Mouse (Mus musculus) liver, embryonic 18 days (tissue): ENCODE results near the gene Csnk1d. TPM values are rescaled to one million over a fixed set of nuclear protein-coding genes. Genes with fewer than 3 reads are reported as not detected.

ENCODE experiments used
- polyA plus RNA-seq: library from polyadenylated mRNA; depleted of rRNA; stranded (reverse); fragments of >200 nt; gene quantifications from 2 replicates; pipeline ENCODE4 v1.2.3, GENCODE M21; 2012; rRNA removed

The Csnk1d gene
- polyA plus RNA-seq: 29.6 and 32.7 TPM in 2 replicates

GRCm38 (mm10) chr11:120990951-120991526 lies at the start of gene Csnk1d:
Csnk1d (minus strand) TSS chr11:120991330.

GRCm38 (mm10) chr11:121039302-121039701 lies 48.2 kb upstream of the Csnk1d start, which contains the start of gene Cd7:
Cd7 (minus strand) TSS chr11:121039418.

GRCm38 (mm10) chr11:120948328-120948727 lies 42.8 kb downstream of the Csnk1d start, which contains the start of gene Slc16a3:
Slc16a3 (plus strand) TSS chr11:120948480.

GRCm38 (mm10) chr11:120932564-120933398 lies 58.3 kb downstream of the Csnk1d start, which contains the start of gene Ccdc57:
Ccdc57 (minus strand) TSS chr11:120932872.

Other genes with a start within 250 kb of the Csnk1d start
- 1.1 TPM in 2 replicates for gene Hmga1b, start 228.5 kb downstream of the Csnk1d start, polyA plus RNA-seq
- 5.5 and 6.7 TPM in 2 replicates for gene Rfng, start 207.1 kb downstream of the Csnk1d start, polyA plus RNA-seq
- gene Gps1, start 207.1 kb downstream of the Csnk1d start, polyA plus RNA-seq: 49.2 and 50.9 TPM in 2 replicates
- 25.6 and 27.9 TPM in 2 replicates for gene Dus1l, start 194.9 kb downstream of the Csnk1d start, polyA plus RNA-seq
- gene Fasn, start 166.8 kb downstream of the Csnk1d start, polyA plus RNA-seq: 99.0 and 126 TPM in 2 replicates
- 1.3 and 1.6 TPM in 2 replicates for gene Ccdc57, start 58.5 kb downstream of the Csnk1d start, polyA plus RNA-seq
- 22.8 and 24.2 TPM in 2 replicates for gene Slc16a3, start 42.9 kb downstream of the Csnk1d start, polyA plus RNA-seq
- 1.0 and 2.6 TPM in 2 replicates for gene Cd7, start 48.1 kb upstream of the Csnk1d start, polyA plus RNA-seq
- gene Sectm1b, start 72.2 kb upstream of the Csnk1d start, polyA plus RNA-seq: 0.02 and 0.08 TPM in 2 replicates
- 2.1 and 2.3 TPM in 2 replicates for gene Sectm1a, start 89.9 kb upstream of the Csnk1d start, polyA plus RNA-seq
- not detected in 2 replicates for gene Tex19.2, start 127.3 kb upstream of the Csnk1d start, polyA plus RNA-seq
- 0.04 TPM in 1 of 2 replicates, not detected in the other for gene Tex19.1, start 154.8 kb upstream of the Csnk1d start, polyA plus RNA-seq
- not detected in 2 replicates for gene Uts2r, start 168.9 kb upstream of the Csnk1d start, polyA plus RNA-seq
- 9.8 and 11.2 TPM in 2 replicates for gene Hexdc, start 213.1 kb upstream of the Csnk1d start, polyA plus RNA-seq
- gene Ogfod3, start 213.4 kb upstream of the Csnk1d start, polyA plus RNA-seq: 6.6 and 6.7 TPM in 2 replicates
- 17.4 and 17.8 TPM in 2 replicates for gene Cybc1, start 238.0 kb upstream of the Csnk1d start, polyA plus RNA-seq
- 32.3 and 34.5 TPM in 2 replicates for gene Narf, start 245.9 kb upstream of the Csnk1d start, polyA plus RNA-seq